Mouse (Mus musculus): Measurements from ENCODE around the gene Fbxl12.
A peak's percentile ranks its signal among the peaks of the same experiment; 100 is the strongest.
"Not testable (repeated sequence)": the region's sequence is repeated elsewhere in the genome, so short reads cannot be mapped to it uniquely, and the experiment has no call there.

Fbxl12 gene

GRCm38 (mm10) chr9:20651602-20652259 is 7.2 kb upstream of the Fbxl12 start, which contains the start of gene Pin1:
Gene Pin1 (plus strand): TSS chr9:20652095.
- DNase-seq: peak; percentile 100

- peak; percentile 27 for DNase-seq
Observed at GRCm38 (mm10) chr9:20645121-20645520, 554 bp upstream of the Fbxl12 start.

GRCm38 (mm10) chr9:20643781-20644180 is 786 bp downstream of the Fbxl12 start:
- DNase-seq: no peak

- DNase-seq: peak; percentile 90
Observed at GRCm38 (mm10) chr9:20642896-20643466, 1.6 kb downstream of the Fbxl12 start.

GRCm38 (mm10) chr9:20642101-20642895 is 2.3 kb downstream of the Fbxl12 start, which contains the start of gene Ubl5:
Gene Ubl5 (plus strand): TSS chr9:20642878.
- DNase-seq: peak; percentile 80

- no peak for DNase-seq
Observed at GRCm38 (mm10) chr9:20641501-20641900, 3.1 kb downstream of the Fbxl12 start.

- no peak for DNase-seq
Observed at GRCm38 (mm10) chr9:20639486-20639885, 5.1 kb downstream of the Fbxl12 start.

- DNase-seq: no peak
Observed at GRCm38 (mm10) chr9:20638552-20638951, 6.0 kb downstream of the Fbxl12 start.

- DNase-seq: no peak
Observed at GRCm38 (mm10) chr9:20636790-20637189, 7.8 kb downstream of the Fbxl12 start.

GRCm38 (mm10) chr9:20636256-20636655 is 8.3 kb downstream of the Fbxl12 start:
- no peak for DNase-seq

GRCm38 (mm10) chr9:20635676-20636075 is 8.9 kb downstream of the Fbxl12 start:
- not testable (repeated sequence) for DNase-seq

- no peak for DNase-seq
Observed at GRCm38 (mm10) chr9:20631332-20631731, 13.2 kb downstream of the Fbxl12 start.

GRCm38 (mm10) chr9:20616685-20617084 is 27.9 kb downstream of the Fbxl12 start:
- no peak for DNase-seq

GRCm38 (mm10) chr9:20611976-20612375 is 32.6 kb downstream of the Fbxl12 start:
- DNase-seq: no peak

GRCm38 (mm10) chr9:20609831-20610464 is 34.6 kb downstream of the Fbxl12 start:
- DNase-seq: no peak

- peak; percentile 86 for DNase-seq
Observed at GRCm38 (mm10) chr9:20607100-20607974, 37.2 kb downstream of the Fbxl12 start.

GRCm38 (mm10) chr9:20606269-20606668 is 38.3 kb downstream of the Fbxl12 start:
- no peak for DNase-seq

GRCm38 (mm10) chr9:20601270-20601669 is 43.3 kb downstream of the Fbxl12 start:
- no peak for DNase-seq

GRCm38 (mm10) chr9:20581175-20581634 is 63.4 kb downstream of the Fbxl12 start, which contains the start of gene Zfp846:
Gene Zfp846 (plus strand): TSS chr9:20581291.
- peak; percentile 100 for DNase-seq

- DNase-seq: peak; percentile 56
Observed at GRCm38 (mm10) chr9:20576591-20576990, 68.0 kb downstream of the Fbxl12 start.

- no peak for DNase-seq
Observed at GRCm38 (mm10) chr9:20571060-20571459, 73.5 kb downstream of the Fbxl12 start.
